Mouse (Mus musculus): ENCODE data around the gene Ap5z1.

The Ap5z1 gene

GRCm38 (mm10) chr5:142463461-142464454 is at the start of gene Ap5z1:
TSS of gene Ap5z1 (plus strand) at chr5:142463944.
- peak; percentile 97 to 98 for DNase-seq

- DNase-seq = no peak
Observed at GRCm38 (mm10) chr5:142415401-142415800, 48.3 kb upstream of the Ap5z1 start.

GRCm38 (mm10) chr5:142416070-142416775 is 47.5 kb upstream of the Ap5z1 start:
- no peak for DNase-seq

- DNase-seq = no peak
Observed at GRCm38 (mm10) chr5:142417104-142417503, 46.6 kb upstream of the Ap5z1 start.

- DNase-seq = no peak
Observed at GRCm38 (mm10) chr5:142417876-142418275, 45.9 kb upstream of the Ap5z1 start.

GRCm38 (mm10) chr5:142418419-142418818 is 45.3 kb upstream of the Ap5z1 start:
- no peak for DNase-seq

GRCm38 (mm10) chr5:142420317-142420716 is 43.4 kb upstream of the Ap5z1 start:
- no peak for DNase-seq

- peak; percentile 40 to 44 for DNase-seq
Observed at GRCm38 (mm10) chr5:142420920-142421319, 42.8 kb upstream of the Ap5z1 start.

GRCm38 (mm10) chr5:142421886-142422285 is 41.9 kb upstream of the Ap5z1 start:
- no peak for DNase-seq

- DNase-seq = peak; percentile 49 to 58
Observed at GRCm38 (mm10) chr5:142423141-142423540, 40.6 kb upstream of the Ap5z1 start.

- no peak for DNase-seq
Observed at GRCm38 (mm10) chr5:142423701-142424100, 40.0 kb upstream of the Ap5z1 start.

GRCm38 (mm10) chr5:142424627-142425349 is 39.0 kb upstream of the Ap5z1 start:
- peak; percentile 57 to 70 for DNase-seq

GRCm38 (mm10) chr5:142426476-142426875 is 37.3 kb upstream of the Ap5z1 start:
- DNase-seq = no peak

- no peak for DNase-seq
Observed at GRCm38 (mm10) chr5:142427876-142428275, 35.9 kb upstream of the Ap5z1 start.

GRCm38 (mm10) chr5:142428691-142429090 is 35.1 kb upstream of the Ap5z1 start:
- DNase-seq = no peak

- DNase-seq = no peak
Observed at GRCm38 (mm10) chr5:142431029-142431428, 32.7 kb upstream of the Ap5z1 start.

- DNase-seq = no peak
Observed at GRCm38 (mm10) chr5:142431811-142432434, 31.8 kb upstream of the Ap5z1 start.

- no peak for DNase-seq
Observed at GRCm38 (mm10) chr5:142432695-142433094, 31.0 kb upstream of the Ap5z1 start.

GRCm38 (mm10) chr5:142434052-142434451 is 29.7 kb upstream of the Ap5z1 start:
- peak; percentile 42 to 47 for DNase-seq

GRCm38 (mm10) chr5:142435736-142436135 is 28.0 kb upstream of the Ap5z1 start:
- DNase-seq = no peak

- no peak for DNase-seq
Observed at GRCm38 (mm10) chr5:142438380-142438938, 25.3 kb upstream of the Ap5z1 start.

GRCm38 (mm10) chr5:142439911-142440432 is 23.8 kb upstream of the Ap5z1 start:
- no peak for DNase-seq

Measured in cerebellum, postnatal 10 days (tissue).